Mouse (Mus musculus): Measurements from ENCODE around the gene Alkbh6. TPM values are rescaled to one million over a fixed set of nuclear protein-coding genes. Genes with fewer than 3 reads are reported as not detected.

The Alkbh6 gene
- total RNA-seq, 1 experiment, result 24.5 TPM

- in situ Hi-C loops (cut with MboI; ENCODE audit: low sequenced_read_pairs in 2 of 2, unreplicated experiment in 2 of 2), result no loop called here
- no peak overlapping the region for H3K4me3 ChIP-seq (ENCODE audit: insufficient read depth in 1 of 2, low read depth in 1 of 2, low read length in 2 of 2, poor library complexity in 1 of 2, severe bottlenecking in 1 of 2)
- H3K36me3 ChIP-seq (ENCODE audit: control insufficient read depth, insufficient read depth, low read length, poor library complexity, severe bottlenecking), result no peaks in the 10 kb centered on the region
- TF ChIP-seq HCFC1 (IDR thresholded peaks at IDR 0.05; ENCODE audit: borderline replicate concordance, insufficient read depth, low read length) (no peak), ZNF384 (IDR thresholded peaks at IDR 0.05; ENCODE audit: low read depth, low read length) (peak; percentile 74)
- H3K9me3 ChIP-seq (ENCODE audit: control insufficient read depth, insufficient read depth, low read depth, low read length), result no peaks in the 10 kb centered on the region
- H3K4me1 ChIP-seq (ENCODE audit: control insufficient read depth in 2 of 2, insufficient read depth in 2 of 2, low read length in 2 of 2, poor library complexity in 1 of 2), result peaks cover 0 to 11% of the 10 kb centered on the region in 2 experiments; a peak in 1 of 4 replicates
- H3K9ac ChIP-seq (ENCODE audit: insufficient read depth, low read depth, low read length, poor library complexity, severe bottlenecking), result no peak overlapping the region
- no peak overlapping the region for H3K27ac ChIP-seq (ENCODE audit: insufficient read depth, low read depth, low read length, poor library complexity, severe bottlenecking)
- no peak for DNase-seq (ENCODE audit: low read depth, low spot score)
Measured at GRCm38 (mm10) chr7:30286701-30287410, 21.7 kb upstream of the Alkbh6 start.

GRCm38 (mm10) chr7:30288046-30288445 is 20.5 kb upstream of the Alkbh6 start:
- Histone ChIP-seq H3K4me3 (ENCODE audit: insufficient read depth in 1 of 2, low read depth in 1 of 2, low read length in 2 of 2, poor library complexity in 1 of 2, severe bottlenecking in 1 of 2) (no peak overlapping the region), H3K9ac (ENCODE audit: insufficient read depth, low read depth, low read length, poor library complexity, severe bottlenecking) (no peak overlapping the region), H3K9me3 (ENCODE audit: control insufficient read depth, insufficient read depth, low read depth, low read length) (no peaks in the 10 kb centered on the region), H3K27ac (ENCODE audit: insufficient read depth, low read depth, low read length, poor library complexity, severe bottlenecking) (no peak overlapping the region), H3K4me1 (ENCODE audit: control insufficient read depth in 2 of 2, insufficient read depth in 2 of 2, low read length in 2 of 2, poor library complexity in 1 of 2) (peaks cover 0 to 11% of the 10 kb centered on the region in 2 experiments; a peak in 1 of 4 replicates), H3K36me3 (ENCODE audit: control insufficient read depth, insufficient read depth, low read length, poor library complexity, severe bottlenecking) (no peaks in the 10 kb centered on the region)
- TF ChIP-seq HCFC1 (IDR thresholded peaks at IDR 0.05; ENCODE audit: borderline replicate concordance, insufficient read depth, low read length) (no peak), CHD2 (IDR thresholded peaks at IDR 0.05; ENCODE audit: low read depth, low read length) (no peak), ZNF384 (IDR thresholded peaks at IDR 0.05; ENCODE audit: low read depth, low read length) (no peak), MAFK (IDR thresholded peaks at IDR 0.05; ENCODE audit: insufficient read depth, low read depth, low read length) (no peak), ZC3H11A (IDR thresholded peaks at IDR 0.05; ENCODE audit: borderline replicate concordance, low read depth, low read length) (no peak)
- DNase-seq (ENCODE audit: low read depth, low spot score), result no peak
- in situ Hi-C loops (cut with MboI; ENCODE audit: low sequenced_read_pairs in 2 of 2, unreplicated experiment in 2 of 2), result no loop called here

- DNase-seq (ENCODE audit: low read depth, low spot score), result no peak
- peak overlapping the region; percentile 13 to 21; a peak in 1 of 4 replicates for H3K4me3 ChIP-seq (ENCODE audit: insufficient read depth in 1 of 2, low read depth in 1 of 2, low read length in 2 of 2, poor library complexity in 1 of 2, severe bottlenecking in 1 of 2)
- H3K9me3 ChIP-seq (ENCODE audit: control insufficient read depth, insufficient read depth, low read depth, low read length), result no peaks in the 10 kb centered on the region
- TF ChIP-seq CHD2 (IDR thresholded peaks at IDR 0.05; ENCODE audit: low read depth, low read length), result no peak
- no peak for TF ChIP-seq ZNF384 (IDR thresholded peaks at IDR 0.05; ENCODE audit: low read depth, low read length)
- TF ChIP-seq ZC3H11A (IDR thresholded peaks at IDR 0.05; ENCODE audit: borderline replicate concordance, low read depth, low read length), result no peak
- TF ChIP-seq HCFC1 (IDR thresholded peaks at IDR 0.05; ENCODE audit: borderline replicate concordance, insufficient read depth, low read length), result no peak
- TF ChIP-seq MAFK (IDR thresholded peaks at IDR 0.05; ENCODE audit: insufficient read depth, low read depth, low read length), result no peak
- no peak overlapping the region for H3K9ac ChIP-seq (ENCODE audit: insufficient read depth, low read depth, low read length, poor library complexity, severe bottlenecking)
- no peak overlapping the region for H3K27ac ChIP-seq (ENCODE audit: insufficient read depth, low read depth, low read length, poor library complexity, severe bottlenecking)
- H3K4me1 ChIP-seq (ENCODE audit: control insufficient read depth in 2 of 2, insufficient read depth in 2 of 2, low read length in 2 of 2, poor library complexity in 1 of 2), result peaks cover 0 to 11% of the 10 kb centered on the region in 2 experiments; a peak in 1 of 4 replicates
- in situ Hi-C loops (cut with MboI; ENCODE audit: low sequenced_read_pairs in 2 of 2, unreplicated experiment in 2 of 2), result no loop called here
- no peaks in the 10 kb centered on the region for H3K36me3 ChIP-seq (ENCODE audit: control insufficient read depth, insufficient read depth, low read length, poor library complexity, severe bottlenecking)
Measured at GRCm38 (mm10) chr7:30289071-30289713, 19.3 kb upstream of the Alkbh6 start.

GRCm38 (mm10) chr7:30289714-30290399 is 18.7 kb upstream of the Alkbh6 start:
- H3K4me3 ChIP-seq (ENCODE audit: insufficient read depth in 1 of 2, low read depth in 1 of 2, low read length in 2 of 2, poor library complexity in 1 of 2, severe bottlenecking in 1 of 2), result peak overlapping the region; percentile 13 to 21; a peak in 1 of 4 replicates
- no peak overlapping the region for H3K9ac ChIP-seq (ENCODE audit: insufficient read depth, low read depth, low read length, poor library complexity, severe bottlenecking)
- no peaks in the 10 kb centered on the region for H3K9me3 ChIP-seq (ENCODE audit: control insufficient read depth, insufficient read depth, low read depth, low read length)
- no peak overlapping the region for H3K27ac ChIP-seq (ENCODE audit: insufficient read depth, low read depth, low read length, poor library complexity, severe bottlenecking)
- H3K4me1 ChIP-seq (ENCODE audit: control insufficient read depth in 2 of 2, insufficient read depth in 2 of 2, low read length in 2 of 2, poor library complexity in 1 of 2), result peaks cover 0 to 11% of the 10 kb centered on the region in 2 experiments; a peak in 1 of 4 replicates
- in situ Hi-C loops (cut with MboI; ENCODE audit: low sequenced_read_pairs in 2 of 2, unreplicated experiment in 2 of 2), result no loop called here
- no peak for DNase-seq (ENCODE audit: low read depth, low spot score)
- TF ChIP-seq HCFC1 (IDR thresholded peaks at IDR 0.05; ENCODE audit: borderline replicate concordance, insufficient read depth, low read length) (no peak), ZC3H11A (IDR thresholded peaks at IDR 0.05; ENCODE audit: borderline replicate concordance, low read depth, low read length) (no peak), MAFK (IDR thresholded peaks at IDR 0.05; ENCODE audit: insufficient read depth, low read depth, low read length) (no peak)
- no peaks in the 10 kb centered on the region for H3K36me3 ChIP-seq (ENCODE audit: control insufficient read depth, insufficient read depth, low read length, poor library complexity, severe bottlenecking)

Data from ES-E14 (cell line).